Mouse (Mus musculus) adrenal gland, adult (tissue): ENCODE measurements at regions not wholly inside any gene's neighbourhood (a gene's known extent, or its start where the extent isn't known, plus 50 kb on each side); places are given as distances from the start of the nearest gene placed in this dataset.

Source experiments
- DNase-seq, 2 experiments: peaks; one replicate each; pipeline ENCODE4 v3.0.0; 2022 to 2023; ENCODE audit warnings: low spot score in 1 of 2; ENCODE audit not compliant: inconsistent age in 2 of 2

GRCm38 (mm10) chr6:52105031-52105593 lies 53.0 kb downstream of the Hoxa1 start:
- no peak for DNase-seq

- DNase-seq, result no peak
Measured at GRCm38 (mm10) chr6:52104141-52104540, 54.0 kb downstream of the Hoxa1 start.

- DNase-seq, result no peak
Measured at GRCm38 (mm10) chr6:52103661-52104060, 54.5 kb downstream of the Hoxa1 start.

GRCm38 (mm10) chr6:52102699-52103098 lies 55.4 kb downstream of the Hoxa1 start:
- DNase-seq, result no peak

- DNase-seq, result peak in 1 of 2 experiments; percentile 74
Measured at GRCm38 (mm10) chr6:52102179-52102578, 55.9 kb downstream of the Hoxa1 start.

- no peak for DNase-seq
Measured at GRCm38 (mm10) chr6:52101209-52101608, 56.9 kb downstream of the Hoxa1 start.

- no peak for DNase-seq
Measured at GRCm38 (mm10) chr6:52098851-52099250, 59.3 kb downstream of the Hoxa1 start.

GRCm38 (mm10) chr6:52095575-52095974 lies 62.5 kb downstream of the Hoxa1 start:
- DNase-seq, result no peak

GRCm38 (mm10) chr6:52091445-52091844 lies 66.7 kb downstream of the Hoxa1 start:
- DNase-seq, result peak; percentile 12 to 60

- DNase-seq, result peak; percentile 58 to 81
Measured at GRCm38 (mm10) chr6:52085932-52086643, 72.0 kb downstream of the Hoxa1 start.

- DNase-seq, result no peak
Measured at GRCm38 (mm10) chr6:52084622-52085021, 72.3 kb upstream of the Skap2 start.

GRCm38 (mm10) chr6:52079501-52079900 lies 67.2 kb upstream of the Skap2 start:
- DNase-seq, result no peak

GRCm38 (mm10) chr6:52078530-52079340 lies 66.4 kb upstream of the Skap2 start:
- DNase-seq, result no peak

- no peak for DNase-seq
Measured at GRCm38 (mm10) chr6:52076179-52076932, 64.0 kb upstream of the Skap2 start.

- DNase-seq, result no peak
Measured at GRCm38 (mm10) chr6:52074904-52075303, 62.6 kb upstream of the Skap2 start.

GRCm38 (mm10) chr6:52067151-52067550 lies 54.8 kb upstream of the Skap2 start:
- no peak for DNase-seq

- DNase-seq, result no peak
Measured at GRCm38 (mm10) chr6:52065652-52066051, 53.3 kb upstream of the Skap2 start.

GRCm38 (mm10) chr6:52064176-52065015 lies 52.0 kb upstream of the Skap2 start:
- peak in 1 of 2 experiments; percentile 56 for DNase-seq
